Mouse (Mus musculus) erythroblast, embryonic 14.5 days (primary cell): ENCODE data around the gene Gm45213.

Experiments used
- GATA1 ChIP-seq: IDR thresholded peaks from 2 replicates; pipeline ENCODE4 v1.6.1; 2012; ENCODE audit warnings: low read length, inconsistent platforms, mixed read lengths
- TAL1 ChIP-seq: IDR thresholded peaks from 3 replicates; pipeline ENCODE4 v1.6.1; 2012; ENCODE audit warnings: low read length, inconsistent platforms, mixed read lengths

DNA sequence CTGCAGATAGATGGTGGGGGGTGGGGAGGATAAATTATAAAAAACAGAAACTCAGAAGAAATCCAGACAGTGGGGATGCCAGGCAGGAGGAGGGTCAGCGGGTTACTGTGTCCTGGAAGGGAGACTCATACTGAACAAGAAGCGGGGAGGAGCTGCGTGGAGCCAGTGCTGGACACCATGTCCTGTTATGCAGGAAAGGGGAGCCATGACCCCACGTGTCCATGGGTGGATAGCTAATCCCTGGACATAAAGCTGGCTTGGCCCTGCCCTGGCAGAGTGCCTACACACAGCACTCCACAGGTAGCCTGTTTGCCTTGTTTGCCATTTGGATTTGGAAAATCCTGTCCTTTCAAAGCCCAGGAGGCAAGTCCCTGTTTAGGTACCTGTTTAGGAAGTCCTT is 4.6 kb downstream of the Gm45213 start:
- TF ChIP-seq GATA1 (no peak), TAL1 (no peak)
